8 mouse cellular contexts compared by ENCODE assay signal in the genomic region with DNA sequence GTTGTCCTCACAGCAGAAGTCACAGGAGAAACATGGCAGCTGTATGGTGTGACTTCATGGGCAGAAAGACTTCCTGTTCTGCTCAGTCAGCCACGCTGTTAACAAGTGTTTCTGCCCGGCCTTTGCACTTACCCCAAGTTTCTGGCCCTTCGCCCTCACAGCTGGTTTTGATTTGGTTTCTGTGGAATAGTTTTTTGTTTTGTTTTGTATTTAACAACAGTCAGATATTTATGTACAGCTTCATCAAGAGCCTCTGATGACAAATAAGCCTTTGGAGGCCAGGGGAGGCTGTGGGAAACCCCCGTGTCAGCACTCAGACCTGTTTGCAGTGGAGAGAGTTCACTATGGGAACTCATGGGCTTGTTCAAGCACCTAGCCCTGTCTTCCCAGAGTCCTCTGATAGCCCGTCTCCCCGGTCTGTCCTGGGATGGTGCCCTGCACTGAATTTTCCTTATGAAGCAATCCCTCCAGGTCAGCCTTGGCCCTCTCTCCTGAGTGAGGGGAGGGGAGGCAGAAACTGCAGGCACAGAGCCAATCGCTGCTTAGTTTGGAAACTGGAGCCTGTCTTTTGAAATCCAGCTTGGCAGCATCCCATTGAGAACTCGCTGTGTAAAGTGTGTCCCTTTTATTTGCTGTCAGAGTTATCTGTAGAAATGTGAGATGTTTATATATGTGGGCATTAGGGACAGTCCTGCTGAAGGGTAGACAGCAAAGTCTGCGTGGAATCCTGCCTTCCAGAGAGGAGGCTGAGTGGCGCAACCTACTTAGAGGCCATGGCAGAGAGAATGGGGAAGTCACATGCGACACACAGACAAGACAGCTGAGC.
DNase-seq lines count a peak whose midpoint lies in the region; ATAC-seq and TF ChIP-seq lines count a peak whose summit lies in the region.

No protein-coding gene starts in this region.

- H3K9ac ChIP-seq in forebrain, embryonic 15.5 days (replicated peaks) = no peak overlapping the region
- H3K9ac ChIP-seq in midbrain, postnatal 0 days (replicated peaks; ENCODE audit: low read length, poor library complexity, severe bottlenecking) = no peak overlapping the region

- peak; percentile 46 for DNase-seq in embryo, embryonic 11 days
- no peak for DNase-seq in embryo, embryonic 10 days (ENCODE audit: low spot score)
- peak; percentile 43 for DNase-seq in limb, embryonic 10.5 days (ENCODE audit: low spot score)
- peak; percentile 77 for DNase-seq in midbrain, postnatal 0 days (ENCODE audit: low spot score)

- 0 out of 2 replicates have a peak overlapping the region, but pooled peaks have one; percentile 34 for H3K27ac ChIP-seq in forebrain, embryonic 15.5 days (replicated peaks)
- H3K27ac ChIP-seq in limb, embryonic 10.5 days = peak overlapping the region; percentile 72
- peak overlapping the region; percentile 2; the same call in 1 of the 2 replicates for H3K27ac ChIP-seq in midbrain, postnatal 0 days (ENCODE audit: low read depth, low read length)

- no peaks in the 10 kb centered on the region for H3K9me3 ChIP-seq in forebrain, embryonic 15.5 days
- H3K9me3 ChIP-seq in limb, embryonic 10.5 days (replicated peaks) = no peaks in the 10 kb centered on the region
- no peaks in the 10 kb centered on the region for H3K9me3 ChIP-seq in midbrain, postnatal 0 days (ENCODE audit: low read length)

- H3K36me3 ChIP-seq in forebrain, embryonic 15.5 days = no peaks in the 10 kb centered on the region
- no peaks in the 10 kb centered on the region for H3K36me3 ChIP-seq in limb, embryonic 10.5 days
- no peaks in the 10 kb centered on the region for H3K36me3 ChIP-seq in midbrain, postnatal 0 days (ENCODE audit: insufficient read depth, low read length)

- WGBS in forebrain, embryonic 15.5 days = 37% methylated on average over 11 of the region's 11 CpGs
- 41% methylated on average over 11 of the region's 11 CpGs for WGBS in limb, embryonic 10.5 days
- 39% methylated on average over 11 of the region's 11 CpGs for WGBS in midbrain, postnatal 0 days

- no peaks in the 10 kb centered on the region for H3K27me3 ChIP-seq in forebrain, embryonic 15.5 days
- no peaks in the 10 kb centered on the region for H3K27me3 ChIP-seq in limb, embryonic 10.5 days (ENCODE audit: low read depth, poor library complexity, severe bottlenecking)
- H3K27me3 ChIP-seq in midbrain, postnatal 0 days (ENCODE audit: insufficient read depth, low read length) = no peaks in the 10 kb centered on the region

- H3K4me2 ChIP-seq in forebrain, embryonic 15.5 days (replicated peaks) = no peak overlapping the region
- H3K4me2 ChIP-seq in midbrain, postnatal 0 days (ENCODE audit: low read depth, low read length, poor library complexity, severe bottlenecking) = no peak overlapping the region

- H3K4me1 ChIP-seq in forebrain, embryonic 15.5 days = peaks cover 22% of the 10 kb centered on the region
- H3K4me1 ChIP-seq in limb, embryonic 10.5 days = peaks cover 43% of the 10 kb centered on the region
- H3K4me1 ChIP-seq in midbrain, postnatal 0 days (ENCODE audit: insufficient read depth, low read length) = peaks cover 10% of the 10 kb centered on the region; the same call in 1 of the 2 replicates

- no peak overlapping the region for H3K4me3 ChIP-seq in forebrain, embryonic 15.5 days
- H3K4me3 ChIP-seq in limb, embryonic 10.5 days = no peak overlapping the region
- H3K4me3 ChIP-seq in midbrain, postnatal 0 days (ENCODE audit: low read depth, low read length) = no peak overlapping the region

- ATAC-seq in activated CD4-positive, CD25-positive, alpha-beta regulatory T cell, adult 4 months = peak; percentile 36
- ATAC-seq in forebrain, embryonic 15.5 days (replicated peaks) = 0 out of 2 replicates have a peak, but pooled peaks have one; percentile 29
- ATAC-seq in hematopoietic stem cell, adult 5-6 weeks (replicated peaks in 1 of 2; ENCODE audit: insufficient read depth in 1 of 2, low FRiP score in 2 of 2, low TSS enrichment in 1 of 2, low read depth in 1 of 2, poor library complexity in 2 of 2, severe bottlenecking in 2 of 2) = peak; percentile 32 to 36; a peak in 1 of 4 replicates
- ATAC-seq in midbrain, postnatal 0 days (ENCODE audit: low FRiP score) = no peak
- no peak for ATAC-seq in erythroid progenitor cell, adult 5-6 weeks (replicated peaks; ENCODE audit: low FRiP score, poor library complexity, severe bottlenecking)

- TF ChIP-seq CTCF in midbrain, postnatal 0 days (IDR thresholded peaks at IDR 0.05) = no peak

Comparison
In these comparisons a context has a peak if more than half of its experiments do, and no peak if none do; other contexts are left out.
1. ATAC-seq: peak in activated CD4-positive, CD25-positive, alpha-beta regulatory T cell, adult 4 months (single experiment), forebrain, embryonic 15.5 days (single experiment) and hematopoietic stem cell, adult 5-6 weeks (2 of 2); none in midbrain, postnatal 0 days (single experiment) and erythroid progenitor cell, adult 5-6 weeks (single experiment).
2. H3K27ac ChIP-seq: peak in every context shown above with its lines; median percentile 72 in limb, embryonic 10.5 days; 34 in forebrain, embryonic 15.5 days; 2 in midbrain, postnatal 0 days.